Mouse (Mus musculus) G1E (cell line): ENCODE data around the gene Kalrn.

Source experiments
- CTCF ChIP-seq: IDR thresholded peaks from 2 replicates; pipeline ENCODE4 v1.5.1; 2012; ENCODE audit warnings: low read depth, low read length, inconsistent platforms, mixed read lengths
- POLR2AphosphoS5 ChIP-seq: IDR thresholded peaks from 2 replicates; pipeline ENCODE4 v1.6.1; 2012; ENCODE audit warnings: low read depth, low read length, inconsistent platforms; ENCODE audit not compliant: insufficient replicate concordance

DNA sequence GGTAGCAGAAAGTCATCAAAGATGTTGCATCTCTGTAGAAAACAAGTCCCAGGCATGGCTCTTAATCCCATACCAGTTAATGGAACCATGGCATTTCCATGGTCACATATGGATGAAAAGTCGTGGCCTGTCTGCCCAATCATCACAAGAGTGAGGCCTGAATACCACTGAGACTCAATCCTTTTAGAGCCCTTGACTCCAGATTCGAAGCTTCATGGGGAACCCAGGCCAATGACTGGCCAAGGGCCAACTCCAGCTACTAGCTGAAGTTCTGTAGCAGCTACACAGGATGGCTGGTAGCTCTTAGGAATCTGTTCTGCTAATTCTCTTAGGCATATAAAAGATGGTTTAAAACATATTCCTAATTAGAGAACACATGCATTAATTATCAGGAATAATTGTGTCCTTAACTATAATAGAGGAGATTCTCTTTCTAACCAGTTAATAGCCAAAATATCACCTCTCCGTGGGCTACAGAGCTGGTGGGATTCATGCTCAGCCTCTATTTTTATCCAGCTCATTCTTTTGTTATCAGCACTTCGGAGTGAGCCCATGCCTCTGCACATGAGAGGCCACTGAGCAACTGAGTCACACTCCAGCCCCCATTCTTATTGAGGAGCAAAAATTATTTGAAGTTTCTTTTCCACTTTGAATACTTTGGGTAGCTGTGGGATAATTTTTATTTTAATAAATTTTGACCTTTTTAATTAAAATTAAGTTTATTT is 252.1 kb downstream of the Kalrn start:
- no peak for TF ChIP-seq POLR2AphosphoS5
- TF ChIP-seq CTCF = no peak
